Mouse (Mus musculus) heart, postnatal 36 days (tissue): Measurements from ENCODE around the gene Isy1. TPM values are rescaled to one million over a fixed set of nuclear protein-coding genes. Genes with fewer than 3 reads are reported as not detected.

Source experiments
- DNase-seq, 2 experiments: peaks; one replicate each; pipeline ENCODE4 v3.0.0; 2021 to 2022
- intact Hi-C: fragments of 180-260 bp; cut with DNase I; formaldehyde crosslinking; loops from one replicate; pipeline ENCODE4 v1.15.1; 2025
- total RNA-seq, 2 experiments: library from RNA; stranded (reverse); gene quantifications; 2 replicates each; pipeline ENCODE4 v1.2.3; 2021

Gene Isy1
- total RNA-seq, 2 experiments from 2014 or later, result 18.7 to 18.9 TPM

GRCm38 (mm10) chr6:87806857-87807256 lies 31.7 kb downstream of the Isy1 start:
- intact Hi-C loops, result no loop called here
- no peak for DNase-seq

- intact Hi-C loops, result no loop called here
- DNase-seq, result no peak
These were observed 32.6 kb downstream of the Isy1 start for GRCm38 (mm10) chr6:87806028-87806427.

GRCm38 (mm10) chr6:87805448-87805847 lies 33.1 kb downstream of the Isy1 start:
- DNase-seq, result no peak
- intact Hi-C loops, result no loop called here

- no peak for DNase-seq
- intact Hi-C loops, result no loop called here
These were observed 33.7 kb downstream of the Isy1 start for GRCm38 (mm10) chr6:87804886-87805285.

- intact Hi-C loops, result no loop called here
- no peak for DNase-seq
These were observed 34.6 kb downstream of the Isy1 start for GRCm38 (mm10) chr6:87804036-87804435.

GRCm38 (mm10) chr6:87802462-87802861 lies 36.1 kb downstream of the Isy1 start:
- DNase-seq, result no peak
- intact Hi-C loops, result no loop called here

- intact Hi-C loops, result no loop called here
- no peak for DNase-seq
These were observed 39.0 kb downstream of the Isy1 start for GRCm38 (mm10) chr6:87799576-87799975.

GRCm38 (mm10) chr6:87797321-87797720 lies 41.3 kb downstream of the Isy1 start:
- intact Hi-C loops, result no loop called here
- no peak for DNase-seq

GRCm38 (mm10) chr6:87796251-87796880 lies 42.2 kb downstream of the Isy1 start:
- intact Hi-C loops, result no loop called here
- no peak for DNase-seq

GRCm38 (mm10) chr6:87795385-87796150 lies 43.0 kb downstream of the Isy1 start:
- DNase-seq, result no peak
- intact Hi-C loops, result no loop called here

DNA sequence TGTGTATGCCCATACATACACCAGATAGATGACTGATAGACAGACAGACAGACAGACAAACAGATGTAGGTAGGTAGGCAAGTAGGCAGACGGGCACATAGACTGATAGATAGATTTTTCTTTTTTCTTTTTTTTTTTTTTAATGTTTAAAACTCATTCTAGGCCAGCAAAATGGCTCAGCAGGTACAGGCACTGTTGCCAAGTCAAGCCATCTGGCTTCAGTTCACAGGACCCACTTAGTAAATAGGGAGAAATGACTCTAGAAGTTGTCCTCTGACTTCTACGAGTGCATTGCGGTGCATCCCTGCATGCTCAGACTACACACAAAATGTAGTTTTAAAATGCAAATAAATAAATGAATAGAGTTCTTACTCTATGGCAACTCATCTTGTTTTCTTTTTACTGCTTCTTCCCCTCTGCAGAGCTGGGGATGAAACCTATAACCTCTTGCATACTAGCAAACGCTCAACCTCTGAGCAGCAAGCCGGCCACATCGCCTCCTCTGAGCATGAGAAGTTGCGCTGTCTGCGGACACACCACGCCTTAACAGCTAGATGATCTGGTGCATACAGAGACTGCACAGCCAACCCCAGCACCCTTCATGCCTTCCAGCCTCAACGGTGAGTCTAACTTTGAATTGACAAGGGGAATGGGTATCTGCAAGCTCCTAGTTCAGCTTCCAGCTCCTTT lies 44.6 kb downstream of the Isy1 start:
- DNase-seq, result no peak
- intact Hi-C loops, result no loop called here

- DNase-seq, result no peak
- intact Hi-C loops, result no loop called here
These were observed 46.8 kb downstream of the Isy1 start for GRCm38 (mm10) chr6:87791826-87792225.

GRCm38 (mm10) chr6:87790779-87791480 lies 47.7 kb downstream of the Isy1 start:
- intact Hi-C loops, result no loop called here
- no peak for DNase-seq

DNA sequence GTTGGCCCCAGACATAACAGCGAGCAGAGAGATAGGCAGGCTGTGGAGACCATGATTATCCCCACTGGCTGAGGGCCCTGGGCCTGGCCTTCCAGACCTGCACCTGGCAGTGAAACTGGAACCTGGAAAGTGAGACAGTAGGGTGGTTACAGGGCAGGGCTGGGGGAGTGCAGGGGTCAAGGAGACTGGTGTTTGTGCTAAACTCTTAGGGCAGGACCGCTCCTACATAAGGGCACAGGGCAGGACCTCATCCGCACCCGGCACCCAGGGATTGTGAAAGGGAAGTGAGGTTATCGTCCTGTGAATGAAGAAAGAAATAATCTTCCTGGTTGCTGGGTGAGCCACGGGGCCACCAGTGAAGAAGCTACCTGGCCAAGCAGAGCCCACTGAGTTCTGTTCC lies 48.8 kb downstream of the Isy1 start:
- intact Hi-C loops, result no loop called here
- no peak for DNase-seq

DNA sequence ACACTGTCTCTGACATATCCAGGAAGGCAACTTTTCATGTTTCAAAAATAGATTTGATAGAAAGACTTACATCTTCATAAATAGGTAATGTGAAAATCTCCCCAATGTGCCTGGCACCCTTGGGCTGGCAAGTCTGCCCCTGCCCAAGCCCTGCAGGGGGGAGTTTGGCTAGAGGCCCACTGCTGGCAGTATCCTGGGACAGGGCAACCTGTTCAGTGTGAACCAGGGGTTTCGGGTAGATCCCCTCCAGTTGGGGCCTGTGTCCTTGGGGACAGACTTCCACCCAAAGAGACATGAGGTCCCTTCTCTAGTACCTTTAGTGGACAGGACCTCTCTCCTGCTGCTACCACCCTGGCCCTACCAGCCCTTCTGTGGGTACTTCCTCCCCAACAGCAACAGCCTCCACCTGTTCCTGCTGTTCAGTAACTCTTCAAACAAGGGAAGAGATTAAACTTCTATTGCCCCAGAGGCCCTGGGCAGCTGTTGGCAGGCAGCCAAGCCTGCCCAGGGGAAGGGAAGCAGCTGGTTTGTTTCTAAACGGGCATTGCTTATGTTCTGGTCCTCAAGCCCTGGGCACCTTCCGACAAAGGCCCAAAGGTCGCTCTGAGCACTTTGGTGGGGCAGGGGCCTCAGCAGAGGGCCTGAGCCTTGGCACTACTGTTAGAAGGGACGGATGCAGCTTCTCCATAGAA lies 49.6 kb downstream of the Isy1 start:
- intact Hi-C loops, result no loop called here
- no peak for DNase-seq

GRCm38 (mm10) chr6:87788266-87788895 lies 50.2 kb downstream of the Isy1 start:
- intact Hi-C loops, result no loop called here
- no peak for DNase-seq

- intact Hi-C loops, result no loop called here
- DNase-seq, result no peak
These were observed 51.3 kb downstream of the Isy1 start for GRCm38 (mm10) chr6:87787108-87787890.

- DNase-seq, result no peak
- intact Hi-C loops, result no loop called here
These were observed 52.0 kb downstream of the Isy1 start for GRCm38 (mm10) chr6:87786621-87787020.

DNA sequence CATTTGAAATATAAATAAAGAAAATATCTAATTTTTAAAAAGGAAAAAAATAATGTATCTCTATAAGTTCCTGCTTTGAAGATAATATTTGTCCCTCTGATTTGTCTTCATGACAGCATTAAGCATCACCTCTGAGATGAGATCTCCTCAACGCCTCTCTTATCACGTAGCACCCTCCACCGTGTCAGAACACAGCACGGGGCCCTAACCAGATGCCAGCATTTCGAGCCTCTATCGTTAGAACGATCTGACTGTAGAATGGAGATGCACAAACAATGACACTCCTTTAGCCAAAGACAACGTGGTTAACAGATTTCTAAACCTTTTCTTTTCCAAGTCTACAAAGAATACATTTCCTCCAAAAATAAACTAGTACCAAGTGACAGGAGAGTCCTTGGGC lies 54.6 kb downstream of the Isy1 start:
- no peak for DNase-seq
- intact Hi-C loops, result no loop called here
